Mouse (Mus musculus) E14TG2a.4 (cell line): ENCODE results near the gene Kif22.

Experiments
- CTCF ChIP-seq: conservative IDR thresholded peaks from 2 replicates; pipeline ENCODE4 v1.5.1; 2014; ENCODE audit warnings: low read length
- POU5F1 ChIP-seq: IDR thresholded peaks from 2 replicates; pipeline ENCODE4 v1.6.1; 2014; ENCODE audit warnings: low read length, borderline replicate concordance

GRCm38 (mm10) chr7:127090154-127091113 is 48.2 kb upstream of the Kif22 start:
- no peak for TF ChIP-seq CTCF
- TF ChIP-seq POU5F1: no peak
